Mouse (Mus musculus): ENCODE data around the gene Hps3.

DNA sequence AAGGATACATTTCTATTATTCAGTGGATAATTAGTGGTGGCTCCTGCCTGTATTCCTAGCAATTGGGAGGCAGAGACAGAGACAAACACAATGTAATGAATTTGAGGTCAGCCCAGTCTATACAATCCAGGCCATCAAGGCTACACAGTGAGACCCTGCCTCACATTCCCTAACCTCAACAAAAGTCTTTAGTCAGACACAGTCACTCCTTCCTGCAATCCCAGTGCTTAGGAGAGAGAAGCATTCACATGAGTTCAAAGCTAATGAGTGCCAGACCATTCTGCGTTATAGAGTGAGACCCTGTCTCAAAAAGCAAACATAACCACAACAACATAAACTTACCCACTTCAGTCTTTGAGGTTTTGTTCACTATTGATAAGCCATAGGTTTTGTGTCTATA, 81.7 kb downstream of the Hps3 start:
- no peak for TF ChIP-seq CTCF (IDR thresholded peaks at IDR 0.05; ENCODE audit: borderline replicate concordance, insufficient read depth, low read depth, low read length)
- TF ChIP-seq POLR2A (IDR thresholded peaks at IDR 0.05; ENCODE audit: borderline replicate concordance, insufficient read depth, low read length): no peak
